19 mouse cellular contexts compared by ENCODE assay signal in genomic region chr2:77301687-77302389, GRCm38 (mm10). TPM values are rescaled to one million over a fixed set of nuclear protein-coding genes. Genes with fewer than 3 reads are reported as not detected.
A peak's percentile ranks its signal among the peaks of the same experiment; 100 is the strongest.
DNase-seq lines count a peak whose midpoint lies in the region; ATAC-seq and TF ChIP-seq lines count a peak whose summit lies in the region.
"Had no signal": no experiment of that assay in that cellular context is flagged by ENCODE, and none has a peak within 500 bp of the region (broad histone marks: within the 10 kb centered on the region; RNA-seq: fewer than 3 reads in every experiment).

No protein-coding gene starts in this region.

- no peak for DNase-seq in hindbrain, embryonic 10.5 days (ENCODE audit: low spot score)
- peak; percentile 65 for DNase-seq in forebrain, embryonic 14.5 days (ENCODE audit: low spot score)
- DNase-seq in hindbrain, embryonic 14.5 days (ENCODE audit: low spot score) = no peak
- peak; percentile 88 for DNase-seq in midbrain, embryonic 14.5 days
- DNase-seq in spleen, adult 18-20 months = no peak
- no peak for DNase-seq in yolk sac, embryonic 10.5 days (ENCODE audit: low spot score)
- DNase-seq in gastrocnemius, adult 2 months = no peak
- DNase-seq: adrenal gland, postnatal 36 days; cerebellum, adult 11 months; cerebellum, adult 9-11 months; kidney, adult 9 months; kidney, postnatal 36 days; liver, embryonic 13.5 days; lung, adult 2 months; lung, postnatal 14 days; thymus, postnatal 25 days had no signal

- peak; percentile 74 for ATAC-seq in hindbrain, embryonic 13.5 days (ENCODE audit: low FRiP score)
- peak; percentile 70 for ATAC-seq in forebrain, embryonic 14.5 days
- peak; percentile 74 for ATAC-seq in hindbrain, embryonic 14.5 days (ENCODE audit: low FRiP score)
- peak; percentile 80 for ATAC-seq in midbrain, embryonic 14.5 days (ENCODE audit: low FRiP score, low TSS enrichment)

- no peak overlapping the region for H3K4me2 ChIP-seq in hindbrain, embryonic 13.5 days
- H3K4me2 ChIP-seq in forebrain, embryonic 14.5 days (ENCODE audit: low read length) = no peak overlapping the region
- H3K4me2 ChIP-seq in hindbrain, embryonic 14.5 days (replicated peaks) = no peak overlapping the region
- no peak overlapping the region; the same call in 1 of the 2 replicates for H3K4me2 ChIP-seq in midbrain, embryonic 14.5 days (ENCODE audit: low read length)
- H3K4me2 ChIP-seq: heart, embryonic 11.5 days; liver, embryonic 13.5 days; stomach, embryonic 15.5 days had no signal

- 61% methylated on average over 9 of the region's 9 CpGs for WGBS in hindbrain, embryonic 13.5 days
- WGBS in hindbrain, embryonic 10.5 days = 80% methylated on average over 9 of the region's 9 CpGs
- WGBS in forebrain, embryonic 14.5 days = 62% methylated on average over 9 of the region's 9 CpGs
- WGBS in hindbrain, embryonic 14.5 days = 57% methylated on average over 9 of the region's 9 CpGs
- WGBS in midbrain, embryonic 14.5 days = 51% methylated on average over 9 of the region's 9 CpGs

- no peaks in the 10 kb centered on the region for H3K9me3 ChIP-seq in hindbrain, embryonic 13.5 days
- H3K9me3 ChIP-seq in hindbrain, embryonic 10.5 days = no peaks in the 10 kb centered on the region
- H3K9me3 ChIP-seq in forebrain, embryonic 14.5 days (replicated peaks; ENCODE audit: control insufficient read depth, low read length) = no peaks in the 10 kb centered on the region
- H3K9me3 ChIP-seq in hindbrain, embryonic 14.5 days (ENCODE audit: control insufficient read depth, low read length) = no peaks in the 10 kb centered on the region
- H3K9me3 ChIP-seq in midbrain, embryonic 14.5 days (ENCODE audit: control insufficient read depth, low read length) = no peaks in the 10 kb centered on the region
- H3K9me3 ChIP-seq: liver, embryonic 13.5 days; stomach, embryonic 15.5 days had no signal

- no peak overlapping the region for H3K27ac ChIP-seq in hindbrain, embryonic 13.5 days
- no peak overlapping the region for H3K27ac ChIP-seq in hindbrain, embryonic 10.5 days
- no peak overlapping the region for H3K27ac ChIP-seq in forebrain, embryonic 14.5 days (ENCODE audit: low read depth, low read length)
- peak overlapping the region; percentile 67 for H3K27ac ChIP-seq in hindbrain, embryonic 14.5 days
- H3K27ac ChIP-seq in midbrain, embryonic 14.5 days (replicated peaks; ENCODE audit: low read depth, low read length) = peak overlapping the region; percentile 78
- H3K27ac ChIP-seq in gastrocnemius, adult 2 months = no peak overlapping the region
- H3K27ac ChIP-seq: liver, embryonic 13.5 days had no signal

- no peak overlapping the region for H3K4me3 ChIP-seq in hindbrain, embryonic 13.5 days
- no peak overlapping the region for H3K4me3 ChIP-seq in hindbrain, embryonic 10.5 days
- H3K4me3 ChIP-seq in forebrain, embryonic 14.5 days (ENCODE audit: low read depth, low read length) = no peak overlapping the region
- no peak overlapping the region for H3K4me3 ChIP-seq in hindbrain, embryonic 14.5 days (replicated peaks; ENCODE audit: low read length)
- H3K4me3 ChIP-seq in midbrain, embryonic 14.5 days (replicated peaks; ENCODE audit: low read depth, low read length) = no peak overlapping the region
- H3K4me3 ChIP-seq in gastrocnemius, adult 2 months = no peak overlapping the region
- H3K4me3 ChIP-seq: liver, embryonic 13.5 days; stomach, embryonic 15.5 days had no signal

- H3K27me3 ChIP-seq in hindbrain, embryonic 13.5 days = no peaks in the 10 kb centered on the region
- no peaks in the 10 kb centered on the region for H3K27me3 ChIP-seq in hindbrain, embryonic 10.5 days (ENCODE audit: insufficient read depth, poor library complexity, severe bottlenecking)
- no peaks in the 10 kb centered on the region for H3K27me3 ChIP-seq in forebrain, embryonic 14.5 days (replicated peaks; ENCODE audit: control insufficient read depth, insufficient read depth, low read length)
- H3K27me3 ChIP-seq in hindbrain, embryonic 14.5 days (ENCODE audit: control insufficient read depth, insufficient read depth, low read length) = no peaks in the 10 kb centered on the region
- no peaks in the 10 kb centered on the region for H3K27me3 ChIP-seq in midbrain, embryonic 14.5 days (ENCODE audit: control insufficient read depth, insufficient read depth, low read length)
- H3K27me3 ChIP-seq: liver, embryonic 13.5 days; stomach, embryonic 15.5 days had no signal

- no peak for TF ChIP-seq CTCF in gastrocnemius, adult 2 months (IDR thresholded peaks at IDR 0.05)

- intact Hi-C loops in gastrocnemius, adult 2 months (cut with DNase I) = no loop called here

- H3K9ac ChIP-seq in hindbrain, embryonic 13.5 days = no peak overlapping the region
- no peak overlapping the region for H3K9ac ChIP-seq in forebrain, embryonic 14.5 days (ENCODE audit: low read length)
- H3K9ac ChIP-seq in hindbrain, embryonic 14.5 days = no peak overlapping the region
- no peak overlapping the region for H3K9ac ChIP-seq in midbrain, embryonic 14.5 days (replicated peaks; ENCODE audit: low read length)
- H3K9ac ChIP-seq: liver, embryonic 13.5 days; stomach, embryonic 15.5 days had no signal

- H3K4me1 ChIP-seq in hindbrain, embryonic 13.5 days (replicated peaks) = no peaks in the 10 kb centered on the region
- no peaks in the 10 kb centered on the region for H3K4me1 ChIP-seq in hindbrain, embryonic 10.5 days (replicated peaks)
- no peaks in the 10 kb centered on the region for H3K4me1 ChIP-seq in forebrain, embryonic 14.5 days (ENCODE audit: control insufficient read depth, insufficient read depth, low read length)
- H3K4me1 ChIP-seq in hindbrain, embryonic 14.5 days (replicated peaks; ENCODE audit: control insufficient read depth, insufficient read depth, low read length) = no peaks in the 10 kb centered on the region
- H3K4me1 ChIP-seq in midbrain, embryonic 14.5 days (ENCODE audit: control insufficient read depth, insufficient read depth, low read length) = no peaks in the 10 kb centered on the region
- H3K4me1 ChIP-seq: liver, embryonic 13.5 days had no signal

- H3K36me3 ChIP-seq in hindbrain, embryonic 13.5 days = no peaks in the 10 kb centered on the region
- H3K36me3 ChIP-seq in hindbrain, embryonic 10.5 days = no peaks in the 10 kb centered on the region
- H3K36me3 ChIP-seq in forebrain, embryonic 14.5 days (ENCODE audit: control insufficient read depth, insufficient read depth, low read length) = no peaks in the 10 kb centered on the region
- H3K36me3 ChIP-seq in hindbrain, embryonic 14.5 days (replicated peaks; ENCODE audit: control insufficient read depth, insufficient read depth) = no peaks in the 10 kb centered on the region
- H3K36me3 ChIP-seq in midbrain, embryonic 14.5 days (ENCODE audit: control insufficient read depth, insufficient read depth, low read length) = no peaks in the 10 kb centered on the region
- H3K36me3 ChIP-seq: liver, embryonic 13.5 days; stomach, embryonic 15.5 days had no signal

RNA-seq across cellular contexts. Expression of gene Sestd1, which starts 21.4 kb away (rescaled TPM):
- polyA plus RNA-seq in hindbrain, embryonic 13.5 days (2015; fragmentation: Nextera tagmentation; extraction: Ambion mirVana) = 27.8 and 28.7 TPM in 2 replicates
- polyA plus RNA-seq in hindbrain, embryonic 10.5 days (2016; fragmentation: Nextera tagmentation; extraction: Ambion mirVana) = 14.8 and 18.3 TPM in 2 replicates
- polyA plus RNA-seq in forebrain, embryonic 14.5 days (2014; fragmentation: Nextera tagmentation; extraction: Ambion mirVana) = 32.3 and 43.1 TPM in 2 replicates
- 48.8 and 51.7 TPM in 2 replicates for polyA plus RNA-seq in hindbrain, embryonic 14.5 days (2014; fragmentation: Nextera tagmentation; extraction: Ambion mirVana)
- 43.5 and 52.2 TPM in 2 replicates for polyA plus RNA-seq in midbrain, embryonic 14.5 days (2014; fragmentation: Nextera tagmentation; extraction: Ambion mirVana)
- 10 to 100 TPM in 1 of 2 experiments, 1 to 10 TPM in 1; 9.8 to 10.3 TPM for total RNA-seq in gastrocnemius, adult 2 months (2021)

Comparison
In these comparisons a context has a peak if more than half of its experiments do, and no peak if none do; other contexts are left out.
1. H3K27ac ChIP-seq: peak in hindbrain, embryonic 14.5 days (single experiment) and midbrain, embryonic 14.5 days (single experiment); none in hindbrain, embryonic 13.5 days (single experiment), hindbrain, embryonic 10.5 days (single experiment), forebrain, embryonic 14.5 days (single experiment) and gastrocnemius, adult 2 months (single experiment).
2. DNase-seq: peak in forebrain, embryonic 14.5 days (single experiment) and midbrain, embryonic 14.5 days (single experiment); none in hindbrain, embryonic 10.5 days (single experiment), hindbrain, embryonic 14.5 days (single experiment), spleen, adult 18-20 months (0 of 2), yolk sac, embryonic 10.5 days (single experiment) and gastrocnemius, adult 2 months (single experiment).
3. Peak in every context shown above with its lines, with median percentiles within 50 percentile points of each other: ATAC-seq.